Mouse (Mus musculus): ENCODE measurements around the gene Kng1. TPM values are rescaled to one million over a fixed set of nuclear protein-coding genes. Genes with fewer than 3 reads are reported as not detected.
A peak's percentile ranks its signal among the peaks of the same experiment; 100 is the strongest.
"Not testable (repeated sequence)": the region's sequence is repeated elsewhere in the genome, so short reads cannot be mapped to it uniquely, and the experiment has no call there.

The Kng1 gene
- total RNA-seq, 2 experiments from 2014 or later, result not detected

DNA sequence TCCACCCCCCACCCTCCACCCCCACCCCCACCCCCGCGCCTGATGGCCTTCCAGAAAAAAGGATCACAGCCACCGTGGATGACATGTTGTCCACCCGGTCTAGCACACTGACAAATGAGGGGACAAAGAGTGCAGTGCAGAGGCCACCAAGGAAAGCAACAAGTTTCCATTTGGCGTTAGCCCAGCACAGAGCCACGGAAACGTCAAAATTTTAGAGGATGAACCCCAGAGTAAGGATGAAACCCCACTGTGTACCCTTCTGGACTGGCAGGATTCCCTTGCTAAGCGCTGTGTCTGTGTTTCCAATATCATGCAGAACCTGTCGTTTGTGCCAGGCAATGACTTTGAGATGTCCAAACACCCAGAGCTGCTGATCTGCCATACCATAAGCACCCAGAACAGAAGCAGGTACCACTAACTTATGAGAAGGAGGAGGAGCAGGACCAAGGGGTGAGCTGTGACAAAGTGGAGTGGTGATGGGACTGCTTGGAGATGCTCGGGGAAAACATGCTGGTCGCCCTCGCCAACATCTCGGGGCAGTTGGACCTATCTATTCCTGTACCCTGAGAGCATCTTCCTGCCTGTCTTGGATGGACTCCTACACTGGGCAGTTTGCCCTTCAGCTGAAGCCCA, 35.8 kb downstream of the Kng1 start:
- no peak for DNase-seq (ENCODE audit: low spot score in 2 of 2)

DNA sequence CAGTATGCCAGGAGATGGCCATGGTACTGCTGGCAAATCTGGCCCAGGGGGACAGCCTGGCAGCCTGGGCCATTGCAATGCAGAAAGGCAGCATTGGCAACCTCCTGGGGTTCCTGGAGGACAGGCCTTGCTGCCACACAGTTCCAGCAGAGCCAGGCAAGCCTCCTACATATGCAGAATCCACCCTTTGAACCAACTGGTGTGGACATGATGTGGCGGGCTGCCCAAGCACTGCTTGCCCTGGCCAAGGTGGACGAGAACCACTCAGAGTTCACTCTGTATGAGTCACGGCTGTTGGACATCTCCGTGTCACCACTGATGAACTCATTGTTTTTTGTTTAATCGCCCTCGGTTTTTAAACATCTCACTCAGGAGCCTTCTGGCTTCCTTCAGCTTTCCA, 36.5 kb downstream of the Kng1 start:
- DNase-seq (ENCODE audit: low spot score in 2 of 2), result no peak

DNA sequence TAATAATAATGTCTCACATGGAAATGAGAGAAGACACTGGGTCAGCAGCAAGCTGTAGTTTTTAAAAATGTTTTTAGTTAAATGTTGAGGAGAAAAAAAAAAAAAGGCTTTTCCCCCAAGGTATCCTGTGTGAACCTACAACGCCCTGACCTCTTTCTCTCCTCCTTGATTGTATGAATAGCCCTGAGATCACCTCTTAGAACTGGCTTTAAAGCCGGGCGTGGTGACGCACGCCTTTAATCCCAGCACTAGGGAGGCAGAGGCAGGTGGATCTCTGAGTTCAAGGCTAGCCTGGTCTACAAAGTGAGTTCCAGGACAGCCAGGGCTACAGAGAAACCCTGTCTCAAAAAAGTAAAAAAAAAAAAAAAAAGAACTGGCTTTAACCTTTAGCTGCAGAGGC, 37.9 kb downstream of the Kng1 start:
- DNase-seq (ENCODE audit: low spot score in 2 of 2), result not testable (repeated sequence)

DNA sequence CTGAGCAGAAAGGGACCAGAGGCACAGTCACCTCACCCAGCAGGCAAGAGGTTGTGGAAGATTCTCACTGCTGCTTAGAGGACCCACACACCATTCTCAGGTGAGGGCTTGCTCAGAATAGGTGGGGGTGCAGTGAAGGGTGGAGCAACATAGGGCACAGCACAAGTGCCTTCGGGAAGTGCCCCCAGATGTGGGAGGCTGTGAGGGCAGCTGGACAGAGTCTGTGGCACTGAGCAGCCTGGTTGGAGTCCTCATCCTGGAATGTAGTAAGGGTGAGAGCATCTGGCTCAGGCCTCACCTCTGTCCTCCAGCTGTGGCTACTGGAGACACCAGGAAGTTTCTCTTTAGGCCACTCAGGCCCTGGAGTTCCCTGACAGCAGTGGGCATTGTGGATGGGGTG, 39.2 kb downstream of the Kng1 start:
- not testable (repeated sequence) for DNase-seq (ENCODE audit: low spot score in 2 of 2)

DNA sequence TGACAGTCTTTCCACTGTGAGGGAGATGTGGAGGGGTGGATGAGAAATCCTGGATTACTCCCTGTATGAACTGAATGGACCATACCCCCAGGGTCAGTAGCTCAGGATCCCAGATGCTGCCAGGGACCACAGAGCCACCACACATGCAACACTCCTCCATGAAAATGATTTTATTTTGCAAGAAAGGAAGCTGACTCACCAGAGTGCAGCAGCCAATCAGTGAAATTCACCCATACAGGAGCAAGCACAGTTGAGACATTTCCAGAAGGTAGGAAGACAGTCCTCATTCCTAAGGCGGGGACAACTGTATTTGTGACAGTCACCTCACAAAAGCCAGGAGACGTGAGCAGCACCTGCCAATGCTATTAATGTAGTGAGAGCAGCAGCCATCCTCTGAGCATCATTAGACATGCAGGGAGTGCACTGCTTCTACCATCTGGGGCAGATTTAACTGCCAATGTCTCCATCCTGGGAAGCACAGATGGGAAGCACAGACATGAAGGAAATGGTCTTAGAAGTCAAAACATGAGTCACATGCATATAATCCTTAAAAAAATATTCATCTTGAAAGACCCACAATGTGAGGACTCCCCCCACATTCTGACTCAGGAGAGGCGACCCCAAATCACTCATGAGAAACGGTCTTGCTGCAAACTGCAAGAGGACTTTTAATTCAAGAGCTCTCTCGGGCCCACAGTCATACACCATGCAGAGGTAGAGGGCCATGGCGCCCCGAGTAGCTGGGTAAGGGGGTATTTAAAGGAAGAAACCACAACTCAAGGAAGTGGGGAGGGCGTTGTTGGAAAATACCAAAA, 39.8 kb downstream of the Kng1 start:
- peak; percentile 19 to 75 for DNase-seq (ENCODE audit: low spot score in 2 of 2)

DNA sequence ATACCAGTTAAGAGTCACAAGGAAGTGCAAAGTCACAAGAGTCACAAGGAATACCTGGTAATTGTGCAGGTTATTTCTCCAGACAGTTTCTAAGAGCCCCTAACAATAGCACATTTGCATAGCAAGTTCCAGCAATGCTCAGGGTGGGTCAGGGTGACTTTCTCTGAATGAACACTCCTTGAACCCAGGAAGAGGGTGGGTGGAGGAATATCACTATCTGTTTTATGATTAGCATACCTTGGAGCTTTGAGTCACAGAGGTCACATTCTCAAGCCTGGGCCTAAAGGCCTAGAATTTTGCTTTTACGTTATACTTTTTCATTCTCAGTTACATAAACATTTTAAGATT, 40.4 kb downstream of the Kng1 start:
- DNase-seq (ENCODE audit: low spot score in 2 of 2), result not testable (repeated sequence)

DNA sequence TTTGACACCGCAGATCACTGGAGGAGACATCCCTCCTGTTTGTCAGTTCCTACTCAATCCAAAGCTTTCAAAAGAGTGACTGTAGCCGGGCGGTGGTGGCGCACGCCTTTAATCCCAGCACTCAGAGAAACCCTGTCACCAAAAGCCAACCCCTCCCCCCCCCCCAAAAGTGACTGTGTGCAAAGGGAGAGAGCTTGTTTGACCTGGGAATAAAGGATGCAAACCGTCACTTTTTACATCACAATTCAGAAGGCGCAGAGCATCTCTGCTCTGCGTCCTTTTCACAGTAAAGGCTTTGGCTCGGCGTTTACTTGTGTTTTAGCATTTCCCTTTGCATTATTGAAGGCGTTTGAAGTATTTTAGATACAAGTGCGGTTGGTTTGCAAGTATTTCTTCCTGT, 42.0 kb downstream of the Kng1 start:
- DNase-seq (ENCODE audit: low spot score in 2 of 2), result no peak

DNA sequence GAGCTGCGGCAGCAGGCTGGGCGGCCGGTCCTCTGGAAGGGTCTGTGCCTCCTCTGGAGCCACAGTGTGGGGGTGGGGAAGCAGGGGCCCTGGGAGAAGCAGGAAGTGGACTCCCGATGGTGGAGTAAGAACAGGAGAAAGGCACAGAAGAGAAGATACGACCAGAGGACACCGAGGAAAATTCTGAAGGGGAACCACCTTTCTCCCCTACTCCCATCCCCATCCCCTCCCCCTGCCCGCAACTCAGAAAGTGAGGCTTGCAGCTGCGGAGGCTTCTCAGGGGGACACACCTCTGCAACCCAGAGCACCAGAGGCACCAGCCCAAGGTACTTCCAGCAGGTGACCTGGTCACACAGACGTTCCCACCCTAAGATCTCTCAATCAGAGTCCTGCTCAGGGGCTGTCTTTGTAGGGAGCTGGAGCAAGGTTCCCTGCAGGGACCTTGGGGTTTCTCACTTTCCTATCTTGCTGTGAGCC, 42.5 kb downstream of the Kng1 start:
- no peak for DNase-seq (ENCODE audit: low spot score in 2 of 2)

DNA sequence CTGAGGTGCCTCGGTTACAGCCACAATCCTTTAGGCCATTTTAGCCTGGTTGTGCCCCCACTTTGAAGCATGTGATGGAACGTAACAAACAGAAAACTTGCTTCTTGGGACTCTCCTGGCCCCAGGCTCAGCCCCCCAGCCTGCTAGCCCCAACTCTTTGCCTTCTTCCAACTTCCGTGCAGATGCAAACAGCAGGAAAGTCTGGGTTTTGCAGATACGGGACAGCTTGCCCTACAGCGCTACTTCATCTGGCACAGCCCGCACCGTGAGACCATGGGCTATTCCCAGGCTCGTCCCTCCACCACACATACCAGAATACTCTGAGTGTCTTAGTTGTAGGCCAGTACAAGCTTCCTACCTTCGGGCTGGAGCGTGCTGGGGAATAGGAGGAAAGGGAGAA, 42.9 kb downstream of the Kng1 start:
- DNase-seq (ENCODE audit: low spot score in 2 of 2), result no peak

DNA sequence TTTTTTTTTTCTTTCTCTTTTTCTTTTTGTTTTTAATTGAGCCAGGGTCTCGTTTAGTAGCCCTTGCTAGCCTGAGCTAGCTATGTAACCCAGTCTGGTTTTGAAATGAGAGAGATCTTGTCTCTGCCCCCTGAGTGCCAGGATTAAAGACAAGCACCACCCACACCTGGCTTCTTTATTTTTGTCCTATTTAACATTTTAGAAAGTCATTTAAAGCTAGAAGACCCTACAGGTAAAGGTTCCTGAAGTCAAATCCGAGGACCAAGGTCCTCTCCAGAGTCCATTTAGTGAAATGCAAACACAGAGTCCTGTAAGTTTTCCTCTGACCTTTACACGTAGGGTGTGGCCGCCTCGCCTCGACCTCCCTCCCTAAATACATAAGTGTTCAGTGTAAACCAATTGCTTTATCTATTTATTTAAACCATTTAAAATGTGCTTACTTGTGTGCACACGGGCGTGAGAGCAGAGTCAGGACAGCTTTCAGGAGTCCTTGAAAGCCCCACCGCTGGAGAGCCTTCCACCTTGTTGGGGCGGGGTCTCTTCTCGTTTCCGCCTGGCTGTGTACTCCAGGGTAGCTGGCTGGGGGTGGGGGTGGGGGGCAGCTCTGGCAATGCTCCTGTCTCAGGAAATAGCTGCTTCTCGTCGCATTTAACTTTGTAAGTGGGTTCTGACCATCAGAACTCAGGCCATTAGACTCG, 44.8 kb downstream of the Kng1 start:
- no peak for DNase-seq (ENCODE audit: low spot score in 2 of 2)

DNA sequence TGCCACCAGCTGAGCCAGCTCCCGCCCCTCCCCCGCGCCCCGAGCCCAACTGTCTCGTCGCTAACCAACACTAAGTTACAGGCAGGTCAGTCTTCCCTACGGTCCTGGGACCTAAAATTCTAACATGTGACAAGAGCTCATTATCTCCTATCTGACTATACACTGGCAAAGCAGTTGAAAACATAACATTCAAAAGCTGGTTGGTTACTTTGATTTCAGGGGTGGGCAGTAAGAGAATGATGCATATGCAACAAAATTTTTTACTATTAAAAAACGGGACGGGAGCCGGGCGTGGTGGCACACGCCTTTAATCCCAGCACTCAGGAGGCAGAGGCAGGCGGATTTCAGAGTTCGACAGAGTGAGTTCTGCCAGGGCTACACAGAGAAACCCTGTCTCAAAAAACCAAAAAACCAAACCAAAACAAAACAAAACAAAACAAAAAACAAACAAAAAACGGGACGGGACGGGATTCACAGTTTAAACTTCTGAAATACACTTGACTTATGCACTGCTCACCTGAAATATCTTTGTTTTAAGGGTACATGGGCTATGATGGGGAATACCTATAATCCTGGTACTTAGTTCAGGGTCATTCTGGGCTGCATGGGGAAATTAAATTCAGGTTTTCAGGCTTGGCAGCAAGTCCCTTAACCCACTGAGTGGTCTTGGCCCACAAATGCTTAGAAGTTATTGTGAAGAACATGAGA, 45.5 kb downstream of the Kng1 start:
- no peak for DNase-seq (ENCODE audit: low spot score in 2 of 2)

DNA sequence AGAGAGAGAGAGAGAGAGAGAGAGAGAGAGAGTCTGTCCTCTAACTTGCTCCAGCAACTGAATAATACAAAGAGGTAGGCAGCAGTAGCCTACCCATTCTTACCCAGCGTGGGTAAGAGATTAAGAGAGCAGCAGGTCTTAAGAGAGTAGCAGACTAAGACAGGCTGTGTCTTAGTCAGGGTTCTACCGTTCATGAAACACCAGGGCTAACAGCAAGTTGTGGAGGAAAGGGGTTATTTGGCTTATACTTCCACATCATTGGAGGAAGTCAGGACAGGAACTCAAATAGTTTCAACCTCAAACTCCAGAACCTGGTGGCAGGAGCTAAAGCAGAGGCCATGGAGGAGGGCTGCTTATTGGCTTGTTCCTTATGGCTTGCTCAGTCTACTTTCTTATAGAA, 46.2 kb downstream of the Kng1 start:
- no peak for DNase-seq (ENCODE audit: low spot score in 2 of 2)

DNA sequence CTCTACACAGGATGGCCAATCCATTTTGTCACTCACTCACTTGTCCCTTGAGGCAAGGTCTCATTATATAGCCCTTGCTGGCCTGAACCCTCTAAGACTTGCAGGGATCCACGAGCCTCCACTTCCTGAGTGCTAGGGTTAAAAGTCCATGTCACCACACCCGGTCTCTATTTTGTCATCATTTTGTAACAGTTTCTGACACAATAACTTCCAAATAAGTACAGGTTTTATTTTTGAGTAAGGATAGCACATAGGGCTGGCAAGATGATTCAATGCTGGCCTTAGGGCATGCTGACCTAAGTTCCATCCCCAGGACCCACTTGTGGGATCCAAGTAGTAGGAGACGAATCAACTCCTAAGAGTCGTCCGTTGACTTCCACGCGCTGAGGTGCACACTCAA, 48.5 kb downstream of the Kng1 start:
- DNase-seq (ENCODE audit: low spot score in 2 of 2), result no peak

DNA sequence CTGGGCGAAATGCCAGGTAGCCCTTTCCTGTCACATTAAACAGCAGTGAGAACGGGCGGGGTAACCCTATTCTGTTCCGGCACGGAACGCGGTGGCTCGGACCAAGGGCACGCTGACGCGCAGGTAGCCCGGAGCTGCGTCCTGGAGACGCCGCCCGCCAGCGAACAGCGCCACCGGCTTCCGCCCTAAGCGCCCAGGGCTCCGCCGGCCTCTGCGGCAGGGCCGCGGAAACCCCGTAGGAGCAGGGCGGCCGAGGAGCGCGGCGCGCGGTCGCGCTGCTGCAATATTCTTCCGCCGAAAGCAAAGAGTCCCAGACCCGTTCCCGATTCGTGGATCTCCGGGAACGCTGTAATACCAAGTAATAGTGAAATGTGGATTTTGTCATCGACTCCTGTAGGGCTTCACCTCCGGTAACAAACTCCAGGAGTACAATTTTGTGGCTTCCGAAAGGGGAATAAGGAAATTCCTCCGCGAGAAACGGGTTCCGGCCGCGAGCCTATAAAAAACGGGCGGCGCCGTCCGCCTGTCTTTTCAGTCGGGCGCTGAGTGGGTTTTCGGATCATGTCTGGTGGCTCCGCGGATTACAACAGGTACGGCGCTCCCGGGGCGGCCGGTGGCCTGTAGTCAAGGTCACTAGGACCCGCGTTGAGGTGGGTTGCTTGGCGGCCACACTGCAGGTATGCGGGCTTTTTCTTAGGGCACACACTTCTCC, 49.7 kb downstream of the Kng1 start, which contains the start of gene Eif4a2:
Gene Eif4a2, plus strand, starts transcription at position 214 of the 712 bp plus-strand sequence.
- DNase-seq (ENCODE audit: low spot score in 2 of 2), result peak; percentile 92 to 93

DNA sequence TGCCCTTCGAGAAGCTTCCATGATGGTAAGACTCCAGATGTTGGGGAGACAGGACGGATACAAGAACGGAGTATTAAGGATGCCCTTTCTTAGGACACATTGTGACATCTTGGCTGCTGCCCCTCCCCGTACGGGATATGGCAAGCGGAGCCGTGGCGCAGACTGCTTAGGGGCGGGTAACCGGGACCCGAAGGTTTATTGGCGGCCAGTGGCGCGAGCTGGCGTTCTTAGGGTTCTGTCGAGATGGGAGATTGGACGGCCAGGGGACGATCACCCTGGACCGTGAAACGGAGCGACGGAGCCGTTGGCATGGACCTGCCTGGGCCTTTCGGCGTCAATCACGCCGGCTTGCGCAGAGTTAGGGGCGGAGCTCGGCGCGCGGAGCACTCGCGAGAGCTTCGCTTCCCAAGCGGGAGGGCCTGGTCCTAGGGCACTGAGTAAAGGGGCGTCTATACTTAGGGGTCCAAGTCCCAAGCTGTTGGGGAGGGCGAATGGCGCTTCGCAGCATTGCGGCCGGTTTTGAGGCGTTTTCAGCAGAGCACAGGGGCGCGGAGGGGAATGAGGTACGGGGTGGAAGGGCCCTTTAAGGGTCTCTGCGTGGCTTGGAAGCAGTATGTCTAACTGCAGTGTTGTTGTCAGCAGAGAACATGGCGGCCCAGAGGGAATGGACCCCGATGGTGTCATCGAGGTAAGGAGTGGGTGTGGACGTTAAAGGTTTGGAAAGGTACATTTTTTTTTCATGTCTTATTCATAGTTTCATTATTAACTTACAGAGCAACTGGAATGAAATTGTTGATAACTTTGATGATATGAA, 50.5 kb downstream of the Kng1 start:
- DNase-seq (ENCODE audit: low spot score in 2 of 2), result peak; percentile 73 to 80

DNA sequence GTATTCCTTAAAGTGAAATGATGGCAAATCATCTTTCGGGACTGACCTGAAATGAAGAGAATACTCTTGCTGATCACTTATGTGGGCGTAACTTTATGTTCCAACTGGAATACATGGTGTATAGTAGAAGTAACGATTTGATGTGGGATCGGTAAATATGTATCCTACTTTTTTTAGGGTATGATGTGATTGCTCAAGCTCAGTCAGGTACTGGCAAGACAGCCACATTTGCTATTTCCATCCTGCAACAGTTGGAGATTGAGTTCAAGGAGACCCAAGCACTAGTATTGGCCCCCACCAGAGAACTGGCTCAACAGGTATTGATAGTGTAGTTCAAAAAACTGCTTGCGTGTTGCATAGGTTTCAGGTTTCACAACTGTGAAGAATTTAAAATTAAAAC, 51.3 kb downstream of the Kng1 start:
- no peak for DNase-seq (ENCODE audit: low spot score in 2 of 2)

DNA sequence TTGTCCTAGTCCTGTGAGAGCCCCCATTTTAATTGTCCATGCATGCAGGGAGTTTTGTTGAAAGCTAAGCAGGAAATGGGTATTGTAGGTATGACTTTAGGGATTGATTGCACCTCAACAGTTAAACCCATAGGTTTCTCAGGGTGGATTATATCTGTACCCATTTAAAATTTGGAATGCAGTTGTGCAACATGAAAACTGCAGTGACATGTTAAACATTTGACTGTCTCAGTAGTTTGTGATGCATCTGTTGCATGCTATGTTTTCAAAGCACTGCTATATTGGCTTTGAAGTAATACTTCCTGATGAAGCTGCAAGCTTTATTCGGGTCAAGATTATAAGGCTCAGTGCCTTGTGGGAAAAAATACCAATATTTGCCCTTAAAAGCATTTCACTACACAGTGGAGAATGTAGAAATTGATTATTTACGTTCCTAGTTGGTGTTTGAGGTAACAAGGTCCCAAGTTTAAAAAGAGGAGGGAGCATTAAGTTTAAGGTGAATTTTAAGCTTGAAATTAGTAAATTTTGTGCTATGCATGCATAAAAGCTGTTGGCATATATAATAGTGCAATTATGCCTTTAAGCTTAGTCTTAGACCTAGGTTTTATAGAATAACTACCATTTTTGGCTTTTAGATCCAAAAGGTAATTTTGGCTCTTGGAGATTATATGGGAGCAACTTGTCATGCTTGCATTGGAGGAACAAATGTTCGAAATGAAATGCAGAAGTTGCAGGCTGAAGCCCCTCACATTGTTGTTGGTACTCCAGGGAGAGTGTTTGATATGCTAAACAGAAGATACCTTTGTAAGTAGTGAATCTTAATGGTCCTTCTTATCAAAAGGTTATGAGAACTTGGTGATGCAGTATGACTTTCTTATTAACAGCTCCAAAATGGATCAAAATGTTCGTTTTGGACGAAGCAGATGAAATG, 52.0 kb downstream of the Kng1 start:
- DNase-seq (ENCODE audit: low spot score in 2 of 2), result no peak

DNA sequence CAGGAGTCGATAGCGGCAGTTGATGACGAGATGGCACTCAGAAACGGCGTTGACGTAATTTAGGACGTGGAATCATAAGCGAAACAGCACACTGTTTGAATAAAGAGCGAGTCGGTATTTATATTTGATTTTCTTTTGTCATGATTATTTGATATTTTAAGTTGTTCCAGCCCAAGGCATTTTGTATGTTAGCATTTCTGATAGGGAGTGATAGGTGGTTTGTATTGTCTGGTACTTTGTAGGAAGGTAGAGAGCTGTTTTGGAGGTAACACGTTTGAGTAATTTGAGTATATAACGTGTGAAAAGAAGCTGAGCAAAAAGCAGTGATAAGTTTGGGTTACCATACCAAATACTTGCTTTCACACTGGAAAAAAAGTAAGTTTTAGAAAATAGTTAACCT, 54.7 kb downstream of the Kng1 start:
- DNase-seq (ENCODE audit: low spot score in 2 of 2), result no peak

DNA sequence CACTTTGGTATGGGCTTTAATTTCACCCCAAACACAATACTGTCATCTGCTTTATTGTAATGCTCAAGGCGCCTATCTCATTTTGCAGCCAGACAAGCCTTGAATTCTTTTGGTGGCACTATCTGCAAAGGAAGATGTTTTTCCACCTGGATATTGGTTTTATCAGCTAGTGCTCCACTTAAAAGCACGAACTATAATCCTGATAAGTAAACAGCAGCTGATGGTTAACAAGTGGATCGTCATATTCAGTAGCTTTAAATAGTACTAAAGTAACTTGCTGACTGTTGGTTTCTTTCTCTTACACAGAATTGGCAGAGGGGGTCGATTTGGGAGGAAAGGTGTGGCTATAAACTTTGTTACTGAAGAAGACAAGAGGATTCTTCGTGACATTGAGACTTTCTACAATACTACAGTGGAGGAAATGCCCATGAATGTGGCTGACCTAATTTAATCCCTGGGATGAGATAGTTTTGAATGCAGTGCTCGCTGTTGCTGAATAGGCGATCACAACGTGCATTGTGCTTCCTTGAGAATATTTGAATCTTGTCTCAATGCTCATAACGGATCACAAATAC, 55.3 kb downstream of the Kng1 start:
- DNase-seq (ENCODE audit: low spot score in 2 of 2), result no peak
